Mouse (Mus musculus) liver, embryonic 14.5 days (tissue): ENCODE data around the gene Acad9. TPM values are rescaled to one million over a fixed set of nuclear protein-coding genes. Genes with fewer than 3 reads are reported as not detected.

Experiments used
- ATAC-seq: fragments of 200-750 bp; cut with Nextera tagmentation; 2 replicates; pipeline ENCODE4 v1.8.0; 2017; ENCODE audit warnings: moderate number of reproducible peaks, mild to moderate bottlenecking, moderate library complexity; ENCODE audit not compliant: insufficient read depth
- DNase-seq, 3 experiments: peaks; one replicate each; pipeline ENCODE4 v3.0.0-alpha.2; 2012 to 2013; ENCODE audit warnings: low read depth in 3 of 3, low spot score in 3 of 3
- H3K27ac ChIP-seq: fragments of 300-500 bp; sonication (generic); 2 replicates; pipeline ENCODE4 v1.5.1; 2014; ENCODE audit warnings: moderate library complexity, mild to moderate bottlenecking, control low read depth, inconsistent platforms
- H3K27me3 ChIP-seq: fragments of 300-500 bp; sonication (generic); 2 replicates; pipeline ENCODE4 v1.6.1; 2014; ENCODE audit warnings: mild to moderate bottlenecking, low read length, moderate library complexity; ENCODE audit not compliant: control insufficient read depth, insufficient read depth
- H3K36me3 ChIP-seq: fragments of 300-500 bp; sonication (generic); replicated peaks from 2 replicates; pipeline ENCODE4 v1.6.1; 2014; ENCODE audit warnings: low read depth; ENCODE audit not compliant: control insufficient read depth, insufficient read depth
- H3K4me1 ChIP-seq, 2 experiments: fragments of 200-500 bp in 1 of 2; fragments of 300-500 bp in 1 of 2; sonication (generic) in 1 of 2; replicated peaks; 2 replicates each; pipeline ENCODE4 v1.6.1; 2012 to 2014; ENCODE audit warnings: antibody characterized with exemption in 1 of 2, inconsistent platforms in 1 of 2, low read length in 1 of 2; ENCODE audit not compliant: control insufficient read depth in 2 of 2, insufficient read depth in 2 of 2
- H3K4me2 ChIP-seq: fragments of 300-500 bp; sonication (generic); 2 replicates; pipeline ENCODE4 v1.6.1; 2014; ENCODE audit warnings: low read depth, mild to moderate bottlenecking, control low read depth, moderate library complexity
- H3K4me3 ChIP-seq, 2 experiments: fragments of 200-500 bp in 1 of 2; fragments of 300-500 bp in 1 of 2; sonication (generic) in 1 of 2; 2 replicates each; pipeline ENCODE4 v1.5.1; 2012 to 2014; ENCODE audit warnings: low read depth in 2 of 2, low read length in 2 of 2, mild to moderate bottlenecking in 2 of 2, control low read depth in 1 of 2, inconsistent platforms in 1 of 2, moderate library complexity in 1 of 2; ENCODE audit not compliant: insufficient read depth in 1 of 2
- H3K9ac ChIP-seq: fragments of 300-500 bp; sonication (generic); replicated peaks from 2 replicates; pipeline ENCODE4 v1.6.1; 2014; ENCODE audit warnings: mild to moderate bottlenecking, control low read depth, moderate library complexity
- H3K9me3 ChIP-seq: fragments of 300-500 bp; sonication (generic); 2 replicates; pipeline ENCODE4 v1.6.1; 2016; ENCODE audit warnings: low read length, mixed read lengths; ENCODE audit not compliant: control insufficient read depth
- CTCF ChIP-seq: IDR thresholded peaks from 2 replicates; pipeline ENCODE4 v1.5.1; 2016; ENCODE audit warnings: antibody characterized with exemption, low read depth, control low read depth
- EP300 ChIP-seq: IDR thresholded peaks from 2 replicates; pipeline ENCODE4 v1.6.1; 2016; ENCODE audit warnings: antibody characterized with exemption, low read depth
- WGBS: fragments of 180-500 bp; shearing (Covaris S2); extraction: QIAGEN DNeasy Blood & Tissue Kit; methylation state at CpG from one replicate; pipeline ENCODE4 v1.1.7; 2014; ENCODE audit not compliant: insufficient replicate concordance; 5-methylcytosine and 5-hydroxymethylcytosine counted together
- polyA plus RNA-seq, 2 experiments: library from polyadenylated mRNA; depleted of rRNA in 1 of 2; stranded (reverse) in 1 of 2; unstranded in 1 of 2; fragments of >200 nt; fragmentation: Nextera tagmentation in 1 of 2; extraction: Ambion mirVana in 1 of 2; gene quantifications; 2 replicates each; pipeline versions ENCODE4 v1.2.1 to v1.2.3; 2012 to 2014

Gene Acad9
- polyA plus RNA-seq, 2 experiments = 9.8 to 27.6 TPM

DNA sequence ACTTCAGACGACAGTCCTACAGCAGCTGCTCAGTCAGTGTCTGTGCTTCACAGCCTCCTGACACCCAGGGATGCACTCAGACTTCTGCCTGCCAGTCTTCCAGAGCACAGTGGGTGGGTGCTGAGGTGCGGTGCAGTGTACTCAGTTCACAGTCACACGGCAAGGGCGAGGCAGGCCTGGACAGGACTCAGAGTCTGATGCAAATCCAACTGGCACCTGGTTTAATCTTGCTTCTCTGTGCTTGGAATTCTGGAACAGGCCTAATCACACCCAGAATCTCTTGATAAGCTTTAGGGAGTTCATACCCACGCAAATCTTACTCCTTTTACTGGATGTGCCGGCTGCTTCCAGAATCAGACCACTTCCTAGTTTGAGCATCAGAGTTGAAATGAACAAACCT, 9.7 kb downstream of the Acad9 start:
- no peaks in the 10 kb centered on the region for H3K4me1 ChIP-seq
- no peaks in the 10 kb centered on the region for H3K9me3 ChIP-seq
- H3K27me3 ChIP-seq = no peaks in the 10 kb centered on the region
- TF ChIP-seq EP300 = no peak
- no peak for TF ChIP-seq CTCF
- DNase-seq = no peak
- ATAC-seq = no peak
- no peak overlapping the region for H3K4me3 ChIP-seq
- peaks cover 9% of the 10 kb centered on the region; the same call in 1 of the 2 replicates for H3K36me3 ChIP-seq
- H3K27ac ChIP-seq = no peak overlapping the region
- WGBS = 81% methylated on average over 6 of the region's 6 CpGs
- no peak overlapping the region for H3K4me2 ChIP-seq
- no peak overlapping the region for H3K9ac ChIP-seq

DNA sequence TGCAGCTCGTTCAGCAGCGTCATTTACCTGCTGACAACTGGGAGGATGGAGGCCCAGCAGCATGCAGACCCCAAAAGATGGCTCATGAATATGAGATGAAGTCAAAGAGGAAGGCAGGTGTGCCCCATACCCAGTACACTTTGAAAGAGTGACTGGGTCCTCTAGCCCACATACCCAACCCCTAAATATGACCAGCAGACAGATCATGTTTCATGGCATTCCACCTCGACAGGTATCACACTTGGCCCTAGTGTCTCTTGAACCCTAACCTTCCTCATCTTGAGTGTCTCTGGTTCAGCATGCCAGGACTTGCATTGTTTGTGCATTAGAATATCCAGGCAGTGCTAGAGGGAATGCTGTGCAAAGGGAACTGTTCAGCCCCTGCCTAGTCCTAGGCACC, 11.6 kb downstream of the Acad9 start:
- H3K27ac ChIP-seq = no peak overlapping the region
- H3K27me3 ChIP-seq = no peaks in the 10 kb centered on the region
- H3K36me3 ChIP-seq = peaks cover 9% of the 10 kb centered on the region; the same call in 1 of the 2 replicates
- no peak overlapping the region for H3K9ac ChIP-seq
- no peaks in the 10 kb centered on the region for H3K4me1 ChIP-seq
- H3K9me3 ChIP-seq = no peaks in the 10 kb centered on the region
- DNase-seq = no peak
- H3K4me2 ChIP-seq = no peak overlapping the region
- no peak for TF ChIP-seq CTCF
- TF ChIP-seq EP300 = no peak
- no peak overlapping the region for H3K4me3 ChIP-seq
- WGBS = 80% methylated on average over 3 of the region's 3 CpGs
- ATAC-seq = no peak

DNA sequence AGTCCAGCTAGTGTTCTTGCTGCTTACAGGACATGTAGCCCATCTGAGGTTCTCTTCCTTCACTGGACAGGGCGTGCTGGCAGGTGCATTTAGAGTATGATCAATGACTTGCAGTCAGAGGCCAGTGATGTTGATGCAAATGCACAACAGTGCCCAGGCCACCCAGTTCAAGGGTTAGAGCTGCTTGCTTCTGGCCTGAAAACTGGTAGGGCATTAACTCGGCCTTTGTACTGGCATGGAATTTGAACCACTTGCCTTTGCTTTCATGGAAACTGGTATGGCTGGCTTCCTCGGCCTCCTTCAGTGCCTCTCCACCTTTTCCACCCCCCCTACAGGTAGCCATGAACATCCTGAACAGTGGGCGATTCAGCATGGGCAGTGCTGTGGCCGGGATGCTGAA, 14.1 kb downstream of the Acad9 start:
- Histone ChIP-seq H3K27ac (no peak overlapping the region), H3K9me3 (no peaks in the 10 kb centered on the region), H3K4me3 (no peak overlapping the region), H3K27me3 (no peaks in the 10 kb centered on the region), H3K4me2 (no peak overlapping the region), H3K36me3 (peaks cover 10% of the 10 kb centered on the region; the same call in 1 of the 2 replicates), H3K4me1 (no peaks in the 10 kb centered on the region), H3K9ac (no peak overlapping the region)
- no peak for DNase-seq
- ATAC-seq = no peak
- TF ChIP-seq EP300 = no peak
- no peak for TF ChIP-seq CTCF
- WGBS = 69% methylated on average over 5 of the region's 5 CpGs

DNA sequence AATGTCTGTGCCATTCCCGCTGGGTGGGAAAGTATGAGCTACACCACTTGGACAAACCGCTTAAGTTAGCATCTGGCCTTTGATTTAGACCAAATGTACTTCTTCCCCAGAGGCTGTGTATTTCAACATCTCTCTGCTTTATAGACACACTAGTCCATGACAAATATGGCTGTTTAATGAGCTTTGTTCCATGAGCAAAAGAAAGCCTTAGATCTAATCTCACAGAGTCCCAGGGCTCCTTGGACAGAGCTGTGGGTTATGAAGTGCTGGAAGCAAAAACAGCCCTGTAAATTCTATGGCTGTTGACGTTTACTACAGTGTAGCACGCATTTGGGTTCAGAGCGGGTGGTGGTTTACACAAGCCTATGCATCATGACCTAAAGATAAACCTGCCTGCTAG, 15.0 kb downstream of the Acad9 start:
- TF ChIP-seq CTCF (no peak), EP300 (no peak)
- H3K27me3 ChIP-seq = no peaks in the 10 kb centered on the region
- no peak overlapping the region for H3K4me3 ChIP-seq
- ATAC-seq (no peak), DNase-seq (no peak)
- H3K4me1 ChIP-seq = no peaks in the 10 kb centered on the region
- H3K4me2 ChIP-seq = no peak overlapping the region
- H3K27ac ChIP-seq = no peak overlapping the region
- 77% methylated on average over 5 of the region's 5 CpGs for WGBS
- H3K9ac ChIP-seq = no peak overlapping the region
- H3K36me3 ChIP-seq = peaks cover 14% of the 10 kb centered on the region; the same call in 1 of the 2 replicates
- no peaks in the 10 kb centered on the region for H3K9me3 ChIP-seq

DNA sequence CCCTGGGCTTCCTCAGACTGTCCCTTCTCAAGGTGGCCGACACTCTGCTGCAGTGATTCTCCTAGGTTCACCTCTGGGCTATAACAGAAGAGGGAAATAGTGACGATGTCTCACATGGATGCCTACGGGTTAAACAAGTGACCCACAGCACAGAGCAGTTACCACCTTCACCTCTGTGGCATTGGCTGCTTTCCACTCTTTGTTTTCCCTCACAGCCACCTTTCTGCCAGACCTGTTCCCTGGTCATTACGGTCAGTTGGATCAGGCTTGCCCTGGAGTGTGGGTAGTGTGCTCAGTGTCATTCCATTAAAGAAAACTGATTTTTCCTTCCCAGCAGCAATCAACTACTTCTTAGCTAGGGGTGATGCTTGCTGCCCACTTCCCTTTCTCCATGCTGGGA, 17.1 kb downstream of the Acad9 start:
- WGBS = 74% methylated on average over 4 of the region's 4 CpGs
- DNase-seq (no peak), ATAC-seq (no peak)
- Histone ChIP-seq H3K36me3 (peaks cover 5% of the 10 kb centered on the region; the same call in 1 of the 2 replicates), H3K9me3 (no peaks in the 10 kb centered on the region), H3K4me3 (no peak overlapping the region), H3K27me3 (no peaks in the 10 kb centered on the region), H3K4me2 (no peak overlapping the region), H3K9ac (no peak overlapping the region), H3K27ac (no peak overlapping the region), H3K4me1 (no peaks in the 10 kb centered on the region)
- TF ChIP-seq CTCF = no peak
- no peak for TF ChIP-seq EP300
